Mouse (Mus musculus) megakaryocyte, embryonic 14.5 days (primary cell): ENCODE data around the gene Zfp784. TPM values are rescaled to one million over a fixed set of nuclear protein-coding genes. Genes with fewer than 3 reads are reported as not detected.

Source experiments
- H3K27me3 ChIP-seq: replicated peaks from 2 replicates; pipeline ENCODE3; 2012; ENCODE audit warnings: inconsistent platforms
- H3K36me3 ChIP-seq: replicated peaks from 2 replicates; pipeline ENCODE3; 2012; ENCODE audit warnings: low read length, inconsistent platforms, mixed read lengths
- H3K4me1 ChIP-seq: 2 replicates; pipeline ENCODE4 v1.6.1; 2012; ENCODE audit warnings: inconsistent platforms
- H3K4me3 ChIP-seq: replicated peaks from 2 replicates; pipeline ENCODE3; 2012; ENCODE audit warnings: moderate library complexity, mild to moderate bottlenecking, inconsistent platforms
- H3K9me3 ChIP-seq: 2 replicates; pipeline ENCODE4 v1.6.1; 2012; ENCODE audit warnings: inconsistent platforms
- FLI1 ChIP-seq: IDR thresholded peaks from 2 replicates; pipeline ENCODE4 v1.6.1; 2012; ENCODE audit warnings: low read length, inconsistent platforms, mixed read lengths
- GATA1 ChIP-seq: IDR thresholded peaks from 3 replicates; pipeline ENCODE4 v1.6.1; 2012; ENCODE audit warnings: mixed read lengths, low read length, inconsistent platforms, borderline replicate concordance
- polyA plus RNA-seq: library from polyadenylated mRNA; stranded (reverse); fragments of >175 nt; gene quantifications from 2 replicates; pipeline ENCODE4 v1.2.3, GENCODE M21; 2012; ENCODE audit warnings: low replicate concordance; ENCODE audit not compliant: insufficient read depth

Zfp784 gene
- polyA plus RNA-seq, 1 experiment = 0.96 TPM

DNA sequence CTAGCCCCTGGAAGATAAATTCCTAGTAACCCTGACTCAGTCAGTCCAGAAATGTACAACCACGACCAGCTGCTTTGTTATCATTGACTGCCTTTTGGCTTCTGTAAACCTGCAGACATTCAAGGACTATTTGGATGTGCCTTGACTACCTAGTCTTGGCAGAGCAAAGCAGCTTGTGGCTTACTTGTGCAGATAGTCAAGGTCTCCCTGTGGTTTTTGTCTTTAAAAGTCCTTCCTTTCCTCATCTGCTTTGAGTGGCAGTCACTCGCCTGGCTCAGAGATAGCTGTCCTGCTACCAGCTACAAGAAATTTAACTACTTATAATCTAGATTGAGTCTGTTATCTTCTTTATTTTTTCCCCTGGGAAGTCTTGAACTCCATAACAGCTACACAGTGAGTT lies 6.7 kb upstream of the Zfp784 start:
- Histone ChIP-seq H3K27me3 (peaks cover 10% of the 10 kb centered on the region), H3K9me3 (peaks cover 7% of the 10 kb centered on the region), H3K4me3 (no peak overlapping the region), H3K4me1 (peaks cover 29% of the 10 kb centered on the region), H3K36me3 (peaks cover 14% of the 10 kb centered on the region)
- TF ChIP-seq GATA1 = no peak
- TF ChIP-seq FLI1 = no peak

DNA sequence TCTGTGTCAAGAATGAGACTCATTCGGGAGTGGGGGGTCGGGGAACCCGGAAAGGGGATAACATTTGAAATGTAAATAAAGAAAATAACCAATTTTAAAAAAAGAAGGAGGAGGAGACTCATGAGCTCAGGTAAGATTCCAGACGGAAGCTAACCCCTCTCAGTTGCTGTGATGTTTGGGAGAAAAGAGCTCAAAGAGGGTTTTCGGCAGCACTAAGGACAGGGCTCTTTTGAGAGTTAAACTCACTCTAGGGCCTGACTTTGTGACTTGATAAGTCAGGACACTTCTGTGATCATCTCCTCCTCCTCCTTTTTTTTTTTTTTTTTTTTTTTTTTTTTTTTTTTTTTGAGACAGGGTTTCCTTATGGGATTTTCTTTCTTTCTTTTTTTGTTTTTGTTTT lies 694 bp upstream of the Zfp784 start:
- Histone ChIP-seq H3K9me3 (no peaks in the 10 kb centered on the region), H3K4me1 (peaks cover 28% of the 10 kb centered on the region), H3K4me3 (peak overlapping the region; percentile 97), H3K27me3 (no peaks in the 10 kb centered on the region), H3K36me3 (peaks cover 41% of the 10 kb centered on the region)
- no peak for TF ChIP-seq FLI1
- no peak for TF ChIP-seq GATA1

DNA sequence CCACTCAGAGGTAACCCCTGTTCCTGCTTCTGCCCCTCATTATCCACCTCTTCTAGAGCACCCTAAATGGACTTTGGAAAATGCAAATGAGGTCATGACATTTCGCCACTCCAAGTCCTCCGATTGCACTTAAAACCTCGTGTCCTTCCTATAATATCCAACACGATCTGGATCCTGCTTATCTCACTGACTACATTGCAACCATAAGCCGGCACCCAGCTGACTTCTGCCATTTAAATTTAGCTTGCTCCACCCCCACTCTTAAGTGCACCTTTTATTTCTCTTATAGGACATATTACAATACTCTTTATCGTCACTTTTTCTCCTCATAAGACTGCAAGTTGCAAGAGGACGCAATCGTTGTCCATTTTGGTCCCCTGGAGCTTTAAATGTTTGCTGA lies 779 bp downstream of the Zfp784 start:
- Histone ChIP-seq H3K27me3 (no peaks in the 10 kb centered on the region), H3K4me1 (peaks cover 28% of the 10 kb centered on the region), H3K9me3 (no peaks in the 10 kb centered on the region), H3K36me3 (peaks cover 52% of the 10 kb centered on the region), H3K4me3 (peak overlapping the region; percentile 97)
- no peak for TF ChIP-seq FLI1
- TF ChIP-seq GATA1 = no peak

DNA sequence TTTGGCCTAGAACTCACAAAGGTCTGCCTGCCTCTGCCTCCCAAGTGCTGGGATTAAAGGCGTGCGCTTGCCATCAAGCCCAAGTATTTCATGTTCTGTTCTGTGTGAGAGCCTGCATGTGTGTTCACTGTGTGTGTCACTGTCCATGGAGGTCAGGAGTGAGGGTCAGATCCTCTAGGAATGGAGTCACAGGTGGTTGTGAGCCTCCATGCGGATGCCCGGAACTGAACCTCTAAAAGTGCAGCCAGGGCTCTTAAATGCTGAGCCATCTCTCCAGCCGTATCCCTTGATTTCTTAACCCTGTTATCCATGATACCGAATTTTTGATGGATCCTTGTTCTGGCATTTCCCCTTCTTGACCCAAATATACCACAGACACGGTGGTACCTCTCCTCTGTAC lies 1.2 kb downstream of the Zfp784 start:
- TF ChIP-seq GATA1 = no peak
- TF ChIP-seq FLI1 = no peak
- H3K27me3 ChIP-seq = no peaks in the 10 kb centered on the region
- H3K4me3 ChIP-seq = no peak overlapping the region
- peaks cover 28% of the 10 kb centered on the region for H3K4me1 ChIP-seq
- peaks cover 57% of the 10 kb centered on the region for H3K36me3 ChIP-seq
- peaks cover under 1% of the 10 kb centered on the region; the same call in 1 of the 2 replicates for H3K9me3 ChIP-seq

DNA sequence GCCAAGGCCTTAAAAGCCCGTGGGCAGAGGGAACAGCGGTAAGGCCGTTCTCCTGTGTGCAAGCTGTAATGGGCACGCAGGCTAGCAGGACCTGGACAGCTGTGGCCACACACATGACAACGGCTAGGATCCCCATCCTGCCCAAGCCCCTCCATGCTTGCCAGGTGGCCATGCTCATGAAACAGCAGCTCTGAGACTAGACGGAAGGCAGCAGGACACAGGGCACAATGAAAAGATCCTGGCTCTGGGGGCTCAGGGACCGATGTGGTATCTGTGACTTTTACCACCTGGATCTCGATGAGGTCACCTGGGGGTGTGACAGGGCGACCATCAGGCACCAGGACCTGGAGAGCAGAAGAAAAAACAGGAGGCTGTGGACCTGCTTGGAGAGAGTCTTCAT lies 2.1 kb downstream of the Zfp784 start:
- TF ChIP-seq GATA1 (no peak), FLI1 (no peak)
- peaks cover 61% of the 10 kb centered on the region for H3K36me3 ChIP-seq
- no peaks in the 10 kb centered on the region for H3K27me3 ChIP-seq
- no peak overlapping the region for H3K4me3 ChIP-seq
- H3K9me3 ChIP-seq = peaks cover 9% of the 10 kb centered on the region
- H3K4me1 ChIP-seq = peaks cover 28% of the 10 kb centered on the region

DNA sequence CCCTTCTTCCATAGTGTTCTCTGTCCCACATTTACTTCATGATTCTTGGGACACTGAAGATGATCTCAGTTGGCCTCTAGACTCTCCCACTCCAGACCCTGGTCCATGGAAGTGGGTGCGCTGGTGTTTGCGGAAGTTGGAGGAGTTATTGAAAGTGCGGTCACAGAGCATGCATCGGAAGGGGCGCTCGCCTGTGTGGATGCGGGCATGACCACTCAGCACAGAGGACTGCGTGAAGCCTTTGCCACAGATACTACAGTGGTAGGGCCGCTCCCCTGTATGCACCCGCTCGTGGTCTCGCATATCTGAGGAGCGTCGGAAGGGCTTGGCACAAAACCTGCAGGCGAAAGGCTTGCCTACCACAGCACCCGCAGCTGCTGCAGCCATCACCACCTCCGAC lies 2.6 kb downstream of the Zfp784 start:
- Histone ChIP-seq H3K27me3 (no peaks in the 10 kb centered on the region), H3K4me3 (peak overlapping the region; percentile 55), H3K4me1 (peaks cover 28% of the 10 kb centered on the region), H3K36me3 (peaks cover 63% of the 10 kb centered on the region), H3K9me3 (peaks cover 14% of the 10 kb centered on the region)
- TF ChIP-seq FLI1 (no peak), GATA1 (no peak)

DNA sequence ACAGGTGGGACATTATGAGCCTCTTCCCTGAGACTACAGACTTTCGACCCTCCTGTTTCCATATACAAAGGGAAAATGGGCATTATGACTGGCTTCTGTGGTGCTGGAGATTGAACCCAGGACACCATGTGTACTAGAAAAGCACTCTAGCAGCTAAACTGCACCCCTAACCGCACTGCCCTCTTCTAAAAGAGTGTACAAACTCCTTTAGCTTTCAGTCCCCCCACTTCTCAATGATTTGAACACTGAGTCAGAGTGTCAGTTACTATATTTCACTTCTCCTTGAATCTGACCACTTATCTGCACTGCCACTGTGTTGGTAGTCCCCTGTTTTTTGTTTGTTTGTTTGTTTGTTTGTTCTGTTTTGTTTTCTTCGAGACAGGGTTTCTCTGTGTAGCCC lies 4.4 kb downstream of the Zfp784 start, which contains the start of gene 4632433K11Rik:
Gene 4632433K11Rik, plus strand, starts transcription at position 301 of the 400 bp plus-strand sequence.
- Histone ChIP-seq H3K36me3 (peaks cover 78% of the 10 kb centered on the region), H3K27me3 (no peaks in the 10 kb centered on the region), H3K9me3 (peaks cover 31% of the 10 kb centered on the region), H3K4me3 (no peak within 1 kb of the TSS), H3K4me1 (peaks cover 18% of the 10 kb centered on the region)
- TF ChIP-seq FLI1 (no peak), GATA1 (no peak)

DNA sequence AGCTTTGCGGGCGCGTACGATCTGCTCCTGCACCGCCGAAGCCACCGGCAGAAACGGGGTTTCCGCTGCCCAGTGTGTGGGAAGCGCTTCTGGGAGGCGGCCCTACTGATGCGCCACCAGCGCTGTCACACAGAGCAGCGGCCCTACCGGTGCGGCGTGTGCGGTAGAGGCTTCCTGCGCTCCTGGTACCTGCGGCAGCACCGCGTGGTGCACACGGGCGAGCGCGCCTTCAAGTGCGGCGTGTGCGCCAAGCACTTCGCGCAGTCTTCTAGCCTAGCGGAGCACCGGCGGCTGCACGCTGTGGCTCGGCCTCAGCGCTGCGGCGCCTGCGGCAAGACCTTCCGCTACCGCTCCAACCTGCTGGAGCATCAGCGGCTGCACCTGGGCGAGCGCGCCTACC lies 6.8 kb downstream of the Zfp784 start:
- Histone ChIP-seq H3K4me3 (peak overlapping the region; percentile 6), H3K9me3 (peaks cover 34% of the 10 kb centered on the region), H3K4me1 (peaks cover 15% of the 10 kb centered on the region), H3K36me3 (peaks cover 97% of the 10 kb centered on the region), H3K27me3 (no peaks in the 10 kb centered on the region)
- TF ChIP-seq GATA1 (no peak), FLI1 (no peak)

DNA sequence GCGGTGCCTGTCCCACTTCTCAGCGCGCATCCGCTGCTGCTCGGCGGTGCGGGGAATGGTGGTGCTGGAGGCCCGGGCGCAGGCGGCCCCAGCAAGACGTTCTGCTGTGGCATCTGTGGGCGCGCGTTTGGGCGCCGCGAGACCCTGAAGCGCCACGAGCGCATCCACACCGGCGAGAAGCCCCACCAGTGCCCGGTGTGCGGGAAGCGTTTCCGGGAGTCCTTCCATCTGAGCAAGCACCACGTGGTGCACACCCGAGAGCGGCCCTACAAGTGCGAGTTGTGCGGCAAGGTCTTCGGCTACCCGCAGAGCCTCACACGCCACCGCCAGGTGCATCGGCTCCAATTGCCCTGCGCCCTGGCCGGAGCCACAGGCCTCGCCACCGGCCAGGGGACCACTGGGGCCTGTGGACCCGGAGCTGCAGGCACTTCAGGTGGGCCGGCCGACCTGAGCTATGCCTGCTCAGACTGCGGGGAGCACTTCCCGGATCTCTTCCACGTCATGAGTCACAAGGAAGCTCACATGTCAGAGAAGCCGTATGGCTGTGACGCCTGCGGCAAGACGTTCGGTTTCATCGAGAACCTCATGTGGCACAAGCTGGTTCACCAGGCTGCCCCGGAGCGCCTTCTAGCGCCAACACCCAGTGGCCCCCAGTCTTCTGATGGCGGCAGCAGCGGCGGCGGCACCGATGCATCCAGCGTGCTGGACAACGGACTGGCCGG lies 7.5 kb downstream of the Zfp784 start:
- Histone ChIP-seq H3K27me3 (no peaks in the 10 kb centered on the region), H3K4me3 (peak overlapping the region; percentile 60), H3K36me3 (peaks cover 97% of the 10 kb centered on the region), H3K9me3 (peaks cover 34% of the 10 kb centered on the region), H3K4me1 (peaks cover 15% of the 10 kb centered on the region)
- TF ChIP-seq GATA1 (no peak), FLI1 (no peak)

DNA sequence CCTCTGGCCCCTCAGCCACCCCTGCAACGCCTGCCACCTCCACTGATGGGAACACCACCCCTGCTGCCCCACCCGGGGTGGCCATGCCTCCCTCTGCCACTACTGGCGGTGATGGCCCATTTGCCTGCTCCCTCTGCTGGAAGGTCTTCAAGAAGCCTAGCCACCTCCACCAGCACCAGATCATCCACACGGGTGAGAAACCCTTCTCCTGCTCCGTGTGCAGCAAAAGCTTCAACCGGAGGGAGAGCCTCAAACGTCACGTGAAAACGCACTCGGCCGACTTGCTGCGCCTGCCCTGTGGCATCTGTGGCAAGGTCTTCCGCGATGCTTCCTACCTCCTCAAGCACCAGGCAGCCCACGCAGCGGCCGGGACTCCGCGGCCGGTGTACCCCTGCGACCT lies 8.3 kb downstream of the Zfp784 start:
- Histone ChIP-seq H3K4me3 (peak overlapping the region; percentile 60), H3K27me3 (no peaks in the 10 kb centered on the region), H3K9me3 (peaks cover 34% of the 10 kb centered on the region), H3K4me1 (peaks cover 20% of the 10 kb centered on the region), H3K36me3 (peaks cover 97% of the 10 kb centered on the region)
- TF ChIP-seq FLI1 = no peak
- TF ChIP-seq GATA1 = no peak

DNA sequence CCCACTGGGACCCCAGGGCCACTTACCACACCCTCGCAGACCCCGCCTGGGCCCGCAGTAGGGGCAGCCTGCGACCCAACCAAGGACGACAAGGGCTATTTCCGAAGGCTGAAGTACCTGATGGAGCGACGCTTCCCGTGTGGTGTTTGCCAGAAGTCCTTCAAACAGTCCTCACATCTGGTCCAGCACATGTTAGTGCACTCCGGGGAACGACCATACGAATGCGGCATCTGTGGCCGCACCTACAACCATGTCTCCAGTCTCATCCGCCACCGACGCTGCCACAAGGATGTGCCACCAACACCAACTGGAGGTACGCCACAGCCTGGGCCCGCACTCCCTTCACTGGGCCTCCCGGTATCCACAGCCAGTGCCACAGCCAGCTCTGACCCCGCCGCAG lies 8.7 kb downstream of the Zfp784 start:
- Histone ChIP-seq H3K4me3 (peak overlapping the region; percentile 60), H3K4me1 (peaks cover 24% of the 10 kb centered on the region), H3K36me3 (peaks cover 97% of the 10 kb centered on the region), H3K27me3 (no peaks in the 10 kb centered on the region), H3K9me3 (peaks cover 34% of the 10 kb centered on the region)
- TF ChIP-seq GATA1 = no peak
- TF ChIP-seq FLI1 = no peak
